Mouse (Mus musculus) C2C12 (cell line): ENCODE measurements at regions not wholly inside any gene's neighbourhood (a gene's known extent, or its start where the extent isn't known, plus 50 kb on each side); places are given as distances from the start of the nearest gene placed in this dataset.

ENCODE experiments used
- H3K27me3 ChIP-seq: one replicate; pipeline ENCODE4 v1.6.1; 2011; ENCODE audit not compliant: control insufficient read depth, insufficient read depth, insufficient read length
- H3K36me3 ChIP-seq: one replicate; pipeline ENCODE4 v1.6.1; 2011; ENCODE audit not compliant: control insufficient read depth, insufficient read depth
- H3K4me3 ChIP-seq: one replicate; pipeline ENCODE4 v1.5.1; 2011; ENCODE audit warnings: mild to moderate bottlenecking, control low read depth; ENCODE audit not compliant: poor library complexity, insufficient read depth, severe bottlenecking
- H3K79me2 ChIP-seq: one replicate; pipeline ENCODE4 v1.6.1; 2011; ENCODE audit not compliant: control insufficient read depth, insufficient read depth
- H3K79me3 ChIP-seq: one replicate; pipeline ENCODE4 v1.6.1; 2011; ENCODE audit warnings: low read depth, control low read depth
- H3ac ChIP-seq: one replicate; pipeline ENCODE3; 2011; ENCODE audit warnings: low read depth; ENCODE audit not compliant: control insufficient read depth, insufficient read length
- CEBPB ChIP-seq: IDR thresholded peaks from one replicate; pipeline ENCODE4 v1.6.1; 2011; ENCODE audit warnings: low read depth, mild to moderate bottlenecking, control low read depth, moderate library complexity
- CTCF ChIP-seq: IDR thresholded peaks from one replicate; pipeline ENCODE4 v1.5.1; 2011; ENCODE audit not compliant: control insufficient read depth, insufficient read depth, insufficient read length
- FOSL1 ChIP-seq: IDR thresholded peaks from one replicate; pipeline ENCODE4 v1.8.0; 2011; ENCODE audit warnings: mild to moderate bottlenecking, low read length; ENCODE audit not compliant: poor library complexity, insufficient read depth, severe bottlenecking
- MAX ChIP-seq: IDR thresholded peaks from one replicate; pipeline ENCODE4 v1.6.1; 2011; ENCODE audit warnings: mild to moderate bottlenecking, control low read depth
- MYOD1 ChIP-seq: IDR thresholded peaks from one replicate; pipeline ENCODE4 v1.6.1; 2011; ENCODE audit warnings: low read depth; ENCODE audit not compliant: control insufficient read depth, insufficient read length
- MYOG ChIP-seq: IDR thresholded peaks from one replicate; pipeline ENCODE4 v1.6.1; 2011; ENCODE audit not compliant: control insufficient read depth, insufficient read length; ENCODE audit errors: extremely low read depth
- USF1 ChIP-seq: IDR thresholded peaks from one replicate; pipeline ENCODE4 v1.6.1; 2011; ENCODE audit warnings: low read depth, mild to moderate bottlenecking, control low read depth, moderate library complexity

DNA sequence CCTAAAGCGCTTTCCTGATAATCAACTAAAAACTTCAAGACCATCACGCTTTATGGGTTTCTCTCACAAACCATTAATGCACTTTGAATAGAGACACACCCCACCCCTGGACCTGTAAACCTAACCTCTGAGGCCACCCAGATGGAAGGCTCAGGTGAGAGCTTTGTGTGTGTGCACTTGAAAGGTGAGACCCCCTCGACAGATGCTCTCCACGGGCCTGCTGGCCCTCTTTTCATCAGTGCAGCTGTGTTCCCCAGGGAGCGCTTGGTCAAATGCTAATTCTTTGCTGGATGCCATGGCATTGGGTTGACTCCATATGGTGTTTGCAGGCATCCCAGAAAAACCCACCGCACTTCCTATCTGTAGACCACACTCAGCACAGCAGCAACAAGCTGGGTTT is 792.8 kb upstream of the Car8 start:
- Histone ChIP-seq H3K4me3 (no peak overlapping the region), H3K36me3 (no peaks in the 10 kb centered on the region), H3K79me2 (no peaks in the 10 kb centered on the region), H3K27me3 (no peaks in the 10 kb centered on the region), H3K79me3 (no peaks in the 10 kb centered on the region), H3ac (no peak overlapping the region)
- TF ChIP-seq FOSL1 (no peak), MAX (no peak), MYOG (no peak), MYOD1 (no peak), USF1 (no peak), CEBPB (no peak), CTCF (no peak)

DNA sequence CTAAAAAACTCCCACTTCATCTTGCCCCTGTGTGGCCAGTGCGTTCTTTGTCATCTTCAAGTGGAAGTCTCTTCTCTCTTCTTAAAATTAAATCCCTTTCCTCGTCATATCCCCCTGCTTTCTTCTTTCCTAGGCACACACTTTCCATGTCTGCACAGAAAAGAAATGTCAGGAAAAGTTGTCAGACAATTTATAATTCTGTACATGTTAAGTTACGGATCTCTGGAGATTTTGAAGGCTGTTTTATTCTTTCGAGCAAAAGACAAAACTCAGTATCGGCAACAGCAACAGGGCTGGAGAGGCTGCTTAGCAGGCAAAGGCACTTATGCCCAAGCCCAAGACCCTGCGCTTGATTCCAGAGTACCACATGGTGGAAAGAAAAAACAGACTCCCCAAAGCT is 790.1 kb upstream of the Car8 start:
- H3ac ChIP-seq, result no peak overlapping the region
- no peaks in the 10 kb centered on the region for H3K79me3 ChIP-seq
- no peaks in the 10 kb centered on the region for H3K36me3 ChIP-seq
- TF ChIP-seq CEBPB (no peak), CTCF (no peak), MAX (no peak), MYOG (no peak), MYOD1 (no peak), FOSL1 (no peak), USF1 (no peak)
- no peaks in the 10 kb centered on the region for H3K79me2 ChIP-seq
- H3K27me3 ChIP-seq, result no peaks in the 10 kb centered on the region
- H3K4me3 ChIP-seq, result no peak overlapping the region

DNA sequence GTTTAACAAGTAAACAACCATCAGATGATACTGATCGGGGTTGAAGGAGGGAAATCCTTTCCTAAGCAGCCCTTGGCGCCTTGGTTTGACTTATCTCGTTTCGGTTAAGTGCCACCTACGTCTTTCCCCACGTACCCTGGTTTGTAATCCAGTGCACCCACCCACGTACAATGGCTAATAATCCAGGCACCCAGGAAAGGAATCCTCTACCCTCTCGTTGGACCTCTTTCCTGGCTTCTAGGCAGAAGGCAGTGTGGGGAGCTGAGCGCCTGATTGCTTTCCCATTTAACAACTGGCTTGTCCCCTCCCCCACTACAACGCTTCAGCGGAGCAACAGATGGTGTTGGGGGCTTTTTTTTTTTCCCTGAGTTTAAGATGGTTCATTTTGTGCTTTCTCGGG is 789.6 kb upstream of the Car8 start:
- Histone ChIP-seq H3K79me3 (no peaks in the 10 kb centered on the region), H3K27me3 (no peaks in the 10 kb centered on the region), H3ac (peak overlapping the region; percentile 8), H3K79me2 (no peaks in the 10 kb centered on the region), H3K36me3 (no peaks in the 10 kb centered on the region), H3K4me3 (no peak overlapping the region)
- TF ChIP-seq MAX (no peak), MYOD1 (no peak), FOSL1 (no peak), CEBPB (no peak), USF1 (no peak), CTCF (no peak), MYOG (no peak)

DNA sequence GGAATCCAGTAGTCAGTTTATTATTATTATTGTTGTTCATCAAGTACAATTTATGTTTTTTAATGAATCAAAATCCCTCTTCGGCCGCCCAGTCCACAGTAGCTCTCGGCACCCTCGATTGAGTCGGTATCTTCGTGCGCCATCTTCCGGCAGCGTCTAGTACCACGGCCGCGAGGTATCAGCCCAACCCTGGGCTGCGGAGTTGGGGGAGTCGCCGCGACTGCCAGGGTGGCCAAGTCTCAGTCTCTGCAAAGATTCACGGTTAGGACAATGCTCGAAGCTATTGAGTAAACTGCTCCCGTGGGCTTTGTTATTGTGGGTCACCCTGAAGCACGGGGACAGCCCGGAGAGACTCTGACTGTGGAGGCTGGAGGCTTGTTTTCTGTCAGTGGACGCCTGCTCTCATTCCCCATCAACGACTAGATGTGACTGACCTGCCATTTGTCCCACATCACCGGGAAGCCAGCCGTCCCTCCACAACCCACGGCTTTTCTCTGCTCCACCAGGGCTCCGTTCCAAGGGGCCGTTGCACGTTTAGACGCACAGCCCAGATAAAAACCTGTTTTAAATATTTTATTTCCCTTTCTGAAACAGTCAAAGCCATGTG is 789.1 kb upstream of the Car8 start:
- H3K4me3 ChIP-seq, result peak overlapping the region; percentile 19
- H3K79me2 ChIP-seq, result no peaks in the 10 kb centered on the region
- TF ChIP-seq USF1 (no peak), MYOG (no peak), MAX (no peak), CTCF (peak; percentile 94), FOSL1 (no peak), CEBPB (no peak), MYOD1 (no peak)
- H3K79me3 ChIP-seq, result no peaks in the 10 kb centered on the region
- no peaks in the 10 kb centered on the region for H3K36me3 ChIP-seq
- no peaks in the 10 kb centered on the region for H3K27me3 ChIP-seq
- H3ac ChIP-seq, result peak overlapping the region; percentile 46

DNA sequence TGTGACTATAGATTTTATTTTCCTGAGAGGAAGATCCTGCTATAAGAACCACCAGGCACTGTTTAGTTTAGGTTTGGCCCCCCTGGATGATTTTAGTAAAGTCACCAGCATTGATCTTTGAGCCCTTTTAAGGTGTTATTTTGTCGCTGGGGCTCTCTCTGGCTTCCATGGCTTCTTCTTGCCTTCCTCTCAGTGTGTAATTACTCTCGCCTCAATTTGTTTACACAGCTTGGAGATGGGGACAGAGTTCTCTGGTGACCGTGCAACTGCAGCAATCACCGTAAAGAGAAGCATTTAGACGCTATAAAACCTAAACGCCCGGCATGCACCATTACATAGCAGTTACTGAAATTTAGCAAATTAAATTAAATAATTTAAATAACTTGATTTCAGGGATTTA is 788.5 kb upstream of the Car8 start:
- Histone ChIP-seq H3K79me2 (no peaks in the 10 kb centered on the region), H3K27me3 (no peaks in the 10 kb centered on the region), H3K4me3 (no peak overlapping the region), H3K79me3 (no peaks in the 10 kb centered on the region), H3ac (no peak overlapping the region), H3K36me3 (no peaks in the 10 kb centered on the region)
- TF ChIP-seq MYOD1 (no peak), FOSL1 (no peak), MYOG (no peak), MAX (no peak), USF1 (no peak), CTCF (no peak), CEBPB (no peak)

DNA sequence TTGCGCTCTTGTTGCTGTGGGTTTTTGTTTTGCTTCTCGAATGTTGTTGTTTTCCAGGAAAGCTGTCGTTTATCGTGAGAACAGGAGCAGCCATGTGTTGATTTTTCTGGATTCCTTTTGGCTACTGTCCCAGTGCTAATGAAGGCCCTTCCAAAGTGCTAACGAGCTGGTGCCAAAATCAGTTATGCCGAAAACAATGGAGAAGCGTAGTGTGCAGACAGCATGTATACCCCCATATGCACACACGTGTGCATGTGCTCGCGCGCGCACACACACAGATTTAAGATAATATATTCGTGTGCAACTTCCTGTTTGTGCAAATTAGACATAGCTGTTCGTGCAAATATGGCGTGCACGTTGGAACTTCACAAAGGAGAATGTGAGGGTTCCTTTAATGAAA is 788.0 kb upstream of the Car8 start:
- Histone ChIP-seq H3K79me2 (no peaks in the 10 kb centered on the region), H3K4me3 (no peak overlapping the region), H3K27me3 (no peaks in the 10 kb centered on the region), H3ac (no peak overlapping the region), H3K36me3 (no peaks in the 10 kb centered on the region), H3K79me3 (no peaks in the 10 kb centered on the region)
- no peak for TF ChIP-seq MYOG
- no peak for TF ChIP-seq CEBPB
- TF ChIP-seq USF1, result no peak
- TF ChIP-seq MYOD1, result no peak
- TF ChIP-seq FOSL1, result no peak
- TF ChIP-seq MAX, result no peak
- TF ChIP-seq CTCF, result no peak
